Mouse (Mus musculus) liver, embryonic 16.5 days (tissue): ENCODE data around the gene Atp6v0d1. TPM values are rescaled to one million over a fixed set of nuclear protein-coding genes. Genes with fewer than 3 reads are reported as not detected.

Source experiments
- ATAC-seq: fragments of 200-750 bp; cut with Nextera tagmentation; 2 replicates; pipeline ENCODE4 v1.8.0; 2017; ENCODE audit warnings: low read depth, mild to moderate bottlenecking, moderate number of reproducible peaks, moderate library complexity
- H3K27ac ChIP-seq: fragments of 300-500 bp; sonication (generic); 2 replicates; pipeline ENCODE4 v1.5.1; 2014; ENCODE audit warnings: mild to moderate bottlenecking, low read length
- H3K27me3 ChIP-seq: fragments of 300-500 bp; sonication (generic); 2 replicates; pipeline ENCODE4 v1.6.1; 2014; ENCODE audit warnings: low read depth, low read length, mixed read lengths; ENCODE audit not compliant: control insufficient read depth, insufficient read depth
- H3K36me3 ChIP-seq: fragments of 300-500 bp; sonication (generic); 2 replicates; pipeline ENCODE4 v1.6.1; 2014; ENCODE audit warnings: mild to moderate bottlenecking; ENCODE audit not compliant: control insufficient read depth, insufficient read depth
- H3K4me1 ChIP-seq: fragments of 300-500 bp; sonication (generic); 2 replicates; pipeline ENCODE4 v1.6.1; 2014; ENCODE audit warnings: low read depth, low read length, mixed read lengths; ENCODE audit not compliant: control insufficient read depth
- H3K4me2 ChIP-seq: fragments of 300-500 bp; sonication (generic); 2 replicates; pipeline ENCODE4 v1.6.1; 2014; ENCODE audit warnings: low read depth, low read length, mixed read lengths
- H3K4me3 ChIP-seq: fragments of 300-500 bp; sonication (generic); 2 replicates; pipeline ENCODE4 v1.5.1; 2014; ENCODE audit warnings: low read depth, mild to moderate bottlenecking, low read length
- H3K9ac ChIP-seq: fragments of 300-500 bp; sonication (generic); 2 replicates; pipeline ENCODE4 v1.6.1; 2014; ENCODE audit warnings: low read depth, low read length
- H3K9me3 ChIP-seq: fragments of 300-500 bp; sonication (generic); replicated peaks from 2 replicates; pipeline ENCODE4 v1.6.1; 2016; ENCODE audit warnings: low read length; ENCODE audit not compliant: control insufficient read depth
- WGBS: fragments of 180-500 bp; shearing (Covaris S2); extraction: QIAGEN DNeasy Blood & Tissue Kit; methylation state at CpG from one replicate; pipeline ENCODE4 v1.1.7; 2014; ENCODE audit not compliant: insufficient replicate concordance; 5-methylcytosine and 5-hydroxymethylcytosine counted together
- polyA plus RNA-seq: library from polyadenylated mRNA; unstranded; fragments of >200 nt; fragmentation: Nextera tagmentation; extraction: Ambion mirVana; gene quantifications from 2 replicates; pipeline ENCODE4 v1.2.1, GENCODE M21; 2015

The Atp6v0d1 gene
- polyA plus RNA-seq, 1 experiment from 2014 or later, result 51.0 TPM

DNA sequence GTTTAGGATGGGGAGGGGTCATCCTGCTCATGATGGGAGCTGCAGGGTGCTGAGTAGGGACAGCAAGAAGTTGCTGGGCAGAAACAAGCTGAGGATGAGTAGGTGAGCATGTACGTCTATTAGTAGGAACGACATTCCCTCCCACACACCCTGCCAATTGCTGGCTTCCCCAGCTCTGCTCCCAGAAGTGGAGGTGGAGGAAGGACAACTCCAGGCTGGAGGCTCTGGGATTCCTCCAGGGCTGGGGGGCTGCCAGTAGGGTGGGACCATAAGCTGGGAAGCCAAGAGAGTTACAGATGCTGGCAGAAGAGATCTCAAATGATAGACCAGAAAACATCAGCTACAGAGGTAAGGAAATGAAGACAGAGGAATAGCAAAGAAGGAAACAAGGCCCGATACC, 29.3 kb downstream of the Atp6v0d1 start:
- Histone ChIP-seq H3K4me1 (peaks cover 30% of the 10 kb centered on the region), H3K36me3 (peaks cover 18% of the 10 kb centered on the region)
- WGBS, result 93% methylated on average over 3 of the region's 3 CpGs

DNA sequence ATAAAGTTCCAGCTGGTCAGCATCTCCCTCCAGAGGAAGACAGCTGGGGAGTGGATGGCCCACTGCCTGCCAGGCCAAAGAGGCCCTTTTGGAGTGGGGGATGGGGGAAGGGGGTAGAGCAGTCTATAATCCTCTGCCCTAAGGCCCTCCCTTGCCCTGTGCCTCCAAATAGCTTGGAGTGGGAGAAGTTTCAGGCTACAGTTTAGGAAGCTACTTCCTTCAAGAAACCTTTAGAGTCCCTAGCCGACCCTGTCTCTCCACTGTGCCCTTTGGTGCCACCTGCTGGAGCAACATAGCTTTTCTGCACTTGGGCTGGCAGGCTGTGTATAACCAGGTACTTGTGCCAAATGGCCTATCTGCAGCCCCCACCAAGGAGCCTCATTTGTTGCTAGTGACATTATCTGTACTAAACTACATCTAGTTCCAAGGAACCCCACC, 31.9 kb downstream of the Atp6v0d1 start:
- no peak overlapping the region for H3K4me3 ChIP-seq
- no peaks in the 10 kb centered on the region for H3K27me3 ChIP-seq
- no peak overlapping the region for H3K9ac ChIP-seq
- no peaks in the 10 kb centered on the region for H3K9me3 ChIP-seq
- H3K36me3 ChIP-seq, result peaks cover 14% of the 10 kb centered on the region
- 4% methylated on average over 1 of the region's 1 CpGs for WGBS
- H3K4me2 ChIP-seq, result no peak overlapping the region
- peak overlapping the region; percentile 31; the same call in 1 of the 2 replicates for H3K27ac ChIP-seq
- ATAC-seq, result peak; percentile 61
- H3K4me1 ChIP-seq, result peaks cover 24% of the 10 kb centered on the region

More for the DNA sequence above, 29.3 kb downstream of the Atp6v0d1 start:
- no peak overlapping the region for H3K4me2 ChIP-seq
- no peaks in the 10 kb centered on the region for H3K27me3 ChIP-seq
- no peak overlapping the region for H3K9ac ChIP-seq
- no peaks in the 10 kb centered on the region for H3K9me3 ChIP-seq
- no peak for ATAC-seq
- no peak overlapping the region for H3K4me3 ChIP-seq
- H3K27ac ChIP-seq, result no peak overlapping the region

GRCm38 (mm10) chr8:105533439-105533838, 32.4 kb downstream of the Atp6v0d1 start:
- H3K9me3 ChIP-seq, result no peaks in the 10 kb centered on the region
- H3K9ac ChIP-seq, result no peak overlapping the region
- ATAC-seq, result peak; percentile 30; the same call in 1 of the 2 replicates
- H3K27me3 ChIP-seq, result no peaks in the 10 kb centered on the region
- peak overlapping the region; percentile 31; the same call in 1 of the 2 replicates for H3K27ac ChIP-seq
- H3K36me3 ChIP-seq, result peaks cover 11% of the 10 kb centered on the region
- WGBS, result 10% methylated on average over 2 of the region's 2 CpGs
- no peak overlapping the region for H3K4me3 ChIP-seq
- no peak overlapping the region for H3K4me2 ChIP-seq
- H3K4me1 ChIP-seq, result peaks cover 24% of the 10 kb centered on the region

- WGBS, result 42% methylated on average over 2 of the region's 2 CpGs
- no peak overlapping the region for H3K4me2 ChIP-seq
- H3K27me3 ChIP-seq, result no peaks in the 10 kb centered on the region
- no peak overlapping the region for H3K9ac ChIP-seq
- no peaks in the 10 kb centered on the region for H3K36me3 ChIP-seq
- H3K4me3 ChIP-seq, result no peak overlapping the region
- no peak; the same call in 1 of the 2 replicates for ATAC-seq
- peaks cover 24% of the 10 kb centered on the region for H3K4me1 ChIP-seq
- H3K27ac ChIP-seq, result no peak overlapping the region
- no peaks in the 10 kb centered on the region for H3K9me3 ChIP-seq
These were observed 34.1 kb downstream of the Atp6v0d1 start for GRCm38 (mm10) chr8:105531774-105532173.

DNA sequence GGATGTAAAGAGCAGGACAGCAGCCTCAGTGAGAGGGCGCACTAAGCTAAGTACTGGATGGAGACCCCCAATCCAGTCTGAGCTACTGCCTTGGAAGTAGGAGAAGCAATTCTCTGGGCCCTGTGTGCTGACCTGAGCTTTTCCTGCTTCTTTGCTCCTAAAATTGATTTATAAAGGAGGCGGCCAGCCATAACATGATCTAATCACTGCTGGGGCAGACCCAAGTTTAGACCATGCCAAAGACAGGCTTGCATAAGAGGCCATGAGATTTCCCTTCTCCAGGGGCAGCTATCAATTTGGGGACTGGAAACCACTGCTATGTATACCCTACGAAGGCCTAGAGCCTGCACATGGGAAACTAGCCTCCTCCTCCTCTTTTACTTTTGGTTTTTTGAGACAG, 36.6 kb downstream of the Atp6v0d1 start:
- Histone ChIP-seq H3K27me3 (no peaks in the 10 kb centered on the region), H3K9me3 (no peaks in the 10 kb centered on the region), H3K9ac (no peak overlapping the region), H3K27ac (no peak overlapping the region), H3K4me1 (peaks cover 22% of the 10 kb centered on the region), H3K36me3 (no peaks in the 10 kb centered on the region; the same call in 1 of the 2 replicates), H3K4me3 (no peak overlapping the region), H3K4me2 (no peak overlapping the region)
- no peak for ATAC-seq
- WGBS, result 72% methylated on average over 3 of the region's 3 CpGs

DNA sequence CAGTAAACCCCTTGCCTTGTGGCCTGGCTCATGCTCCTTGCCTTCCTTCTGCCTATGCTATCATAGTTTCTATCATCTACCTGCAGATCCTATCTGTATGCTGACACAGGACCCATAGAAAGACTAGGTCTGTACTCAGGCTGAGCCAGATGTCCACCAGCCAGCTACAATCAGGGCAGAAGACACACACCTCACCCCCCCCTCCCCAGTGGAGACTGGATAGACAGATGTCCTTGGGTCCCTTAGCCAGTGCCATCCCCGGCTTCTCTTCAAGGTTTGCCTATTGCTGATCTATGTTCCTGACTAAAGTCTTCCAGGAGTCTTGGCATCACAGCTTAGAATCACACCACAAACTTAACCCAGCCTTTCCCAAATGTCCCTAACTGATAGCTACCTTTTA, 37.6 kb downstream of the Atp6v0d1 start:
- no peak overlapping the region for H3K9ac ChIP-seq
- ATAC-seq, result no peak
- no peaks in the 10 kb centered on the region; the same call in 1 of the 2 replicates for H3K36me3 ChIP-seq
- no peaks in the 10 kb centered on the region for H3K27me3 ChIP-seq
- no peaks in the 10 kb centered on the region for H3K9me3 ChIP-seq
- no peak overlapping the region for H3K4me3 ChIP-seq
- WGBS, result 89% methylated on average over 1 of the region's 1 CpGs
- no peak overlapping the region for H3K27ac ChIP-seq
- no peak overlapping the region for H3K4me2 ChIP-seq
- peaks cover 16% of the 10 kb centered on the region for H3K4me1 ChIP-seq

DNA sequence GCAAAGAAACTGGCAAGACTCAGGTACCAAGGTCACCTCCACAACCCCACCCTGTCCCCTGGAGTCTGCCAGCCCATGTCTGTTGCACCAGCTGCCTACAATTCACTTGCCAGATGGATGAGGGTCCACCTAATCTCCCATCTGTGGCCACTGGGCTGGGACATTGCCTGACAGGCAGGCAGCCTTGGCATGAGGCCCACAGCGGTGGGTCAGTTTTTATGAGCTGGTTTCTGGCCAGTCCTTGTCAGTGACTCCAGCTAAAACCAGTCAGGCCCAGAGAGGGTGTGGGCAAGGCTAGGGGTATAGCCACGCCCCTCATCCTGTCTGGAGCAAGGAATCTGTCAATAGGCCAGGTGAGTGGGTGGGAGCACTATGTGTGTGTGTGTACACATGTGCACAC, 38.7 kb downstream of the Atp6v0d1 start:
- H3K36me3 ChIP-seq, result no peaks in the 10 kb centered on the region; the same call in 1 of the 2 replicates
- no peaks in the 10 kb centered on the region for H3K27me3 ChIP-seq
- no peak overlapping the region for H3K27ac ChIP-seq
- no peaks in the 10 kb centered on the region for H3K9me3 ChIP-seq
- H3K9ac ChIP-seq, result no peak overlapping the region
- no peak overlapping the region for H3K4me3 ChIP-seq
- H3K4me1 ChIP-seq, result peaks cover 11% of the 10 kb centered on the region
- 63% methylated on average over 2 of the region's 2 CpGs for WGBS
- no peak overlapping the region for H3K4me2 ChIP-seq
- 0 out of 2 replicates have a peak, but pooled peaks have one; percentile 8 for ATAC-seq

GRCm38 (mm10) chr8:105522890-105523289, 43.0 kb downstream of the Atp6v0d1 start:
- WGBS, result 61% methylated on average over 9 of the region's 9 CpGs
- Histone ChIP-seq H3K9me3 (no peaks in the 10 kb centered on the region), H3K4me3 (no peak overlapping the region), H3K36me3 (no peaks in the 10 kb centered on the region; the same call in 1 of the 2 replicates), H3K4me2 (no peak overlapping the region), H3K27me3 (peaks cover 25% of the 10 kb centered on the region), H3K4me1 (peaks cover 29% of the 10 kb centered on the region), H3K9ac (no peak overlapping the region), H3K27ac (no peak overlapping the region)
- no peak for ATAC-seq

- no peaks in the 10 kb centered on the region; the same call in 1 of the 2 replicates for H3K36me3 ChIP-seq
- no peak for ATAC-seq
- peaks cover 32% of the 10 kb centered on the region for H3K27me3 ChIP-seq
- no peak overlapping the region for H3K27ac ChIP-seq
- H3K4me1 ChIP-seq, result peaks cover 29% of the 10 kb centered on the region
- no peaks in the 10 kb centered on the region for H3K9me3 ChIP-seq
- H3K9ac ChIP-seq, result no peak overlapping the region
- no peak overlapping the region for H3K4me3 ChIP-seq
- H3K4me2 ChIP-seq, result no peak overlapping the region
- WGBS, result 81% methylated on average over 21 of the region's 21 CpGs
These were observed 43.7 kb downstream of the Atp6v0d1 start for GRCm38 (mm10) chr8:105521995-105522769.
